Mouse (Mus musculus): ENCODE results near the gene Pla2g1b. TPM values are rescaled to one million over a fixed set of nuclear protein-coding genes. Genes with fewer than 3 reads are reported as not detected.

The Pla2g1b gene
- polyA plus RNA-seq, 1 experiment from 2014 or later, result 489 TPM

- H3K27ac ChIP-seq (replicated peaks), result peak overlapping the region; percentile 40; the same call in 1 of the 2 replicates
- H3K27me3 ChIP-seq (ENCODE audit: control insufficient read depth, insufficient read depth, low read length), result no peaks in the 10 kb centered on the region
- H3K9me3 ChIP-seq (ENCODE audit: control insufficient read depth, low read length), result no peaks in the 10 kb centered on the region
- H3K4me3 ChIP-seq (ENCODE audit: low read depth, low read length), result peak overlapping the region; percentile 93
- H3K4me2 ChIP-seq (replicated peaks; ENCODE audit: low read depth), result peak overlapping the region; percentile 87
- WGBS, result 12% methylated on average over 12 of the region's 12 CpGs
- no peak for DNase-seq (ENCODE audit: low spot score)
- no peak for ATAC-seq (ENCODE audit: low FRiP score, low TSS enrichment)
- H3K4me1 ChIP-seq (replicated peaks; ENCODE audit: control insufficient read depth, insufficient read depth), result peaks cover 2% of the 10 kb centered on the region
- H3K9ac ChIP-seq (ENCODE audit: low read length), result peak overlapping the region; percentile 92
- H3K36me3 ChIP-seq (ENCODE audit: control insufficient read depth, insufficient read depth, low read length), result no peaks in the 10 kb centered on the region
- TF ChIP-seq CTCF (IDR thresholded peaks at IDR 0.05; ENCODE audit: low read depth) (no peak), EP300 (optimal IDR thresholded peaks at IDR 0.05) (no peak)
Measured at GRCm38 (mm10) chr5:115507267-115507980, 41.4 kb downstream of the Pla2g1b start.

GRCm38 (mm10) chr5:115507981-115508858 lies 42.2 kb downstream of the Pla2g1b start:
- Histone ChIP-seq H3K27ac (replicated peaks) (peak overlapping the region; percentile 86), H3K27me3 (ENCODE audit: control insufficient read depth, insufficient read depth, low read length) (no peaks in the 10 kb centered on the region), H3K36me3 (ENCODE audit: control insufficient read depth, insufficient read depth, low read length) (no peaks in the 10 kb centered on the region), H3K4me2 (replicated peaks; ENCODE audit: low read depth) (peak overlapping the region; percentile 87), H3K4me3 (ENCODE audit: low read depth, low read length) (peak overlapping the region; percentile 93), H3K9me3 (ENCODE audit: control insufficient read depth, low read length) (no peaks in the 10 kb centered on the region), H3K4me1 (replicated peaks; ENCODE audit: control insufficient read depth, insufficient read depth) (peaks cover 2% of the 10 kb centered on the region), H3K9ac (ENCODE audit: low read length) (peak overlapping the region; percentile 92)
- TF ChIP-seq EP300 (optimal IDR thresholded peaks at IDR 0.05) (no peak), CTCF (IDR thresholded peaks at IDR 0.05; ENCODE audit: low read depth) (no peak)
- ATAC-seq (ENCODE audit: low FRiP score, low TSS enrichment) (no peak), DNase-seq (ENCODE audit: low spot score) (no peak)
- WGBS, result 33% methylated on average over 18 of the region's 18 CpGs

GRCm38 (mm10) chr5:115508859-115509147 lies 42.7 kb downstream of the Pla2g1b start:
- Histone ChIP-seq H3K27ac (replicated peaks) (peak overlapping the region; percentile 86; the same call in 1 of the 2 replicates), H3K4me1 (replicated peaks; ENCODE audit: control insufficient read depth, insufficient read depth) (peaks cover 2% of the 10 kb centered on the region), H3K27me3 (ENCODE audit: control insufficient read depth, insufficient read depth, low read length) (no peaks in the 10 kb centered on the region), H3K36me3 (ENCODE audit: control insufficient read depth, insufficient read depth, low read length) (no peaks in the 10 kb centered on the region), H3K9ac (ENCODE audit: low read length) (peak overlapping the region; percentile 92), H3K4me2 (replicated peaks; ENCODE audit: low read depth) (peak overlapping the region; percentile 87), H3K4me3 (ENCODE audit: low read depth, low read length) (peak overlapping the region; percentile 93), H3K9me3 (ENCODE audit: control insufficient read depth, low read length) (no peaks in the 10 kb centered on the region)
- peak; percentile 13; the same call in 1 of the 2 replicates for ATAC-seq (ENCODE audit: low FRiP score, low TSS enrichment)
- no peak for DNase-seq (ENCODE audit: low spot score)
- 37% methylated on average over 10 of the region's 10 CpGs for WGBS
- TF ChIP-seq EP300 (optimal IDR thresholded peaks at IDR 0.05) (no peak), CTCF (IDR thresholded peaks at IDR 0.05; ENCODE audit: low read depth) (no peak)

GRCm38 (mm10) chr5:115509321-115509761 lies 43.3 kb downstream of the Pla2g1b start:
- H3K4me3 ChIP-seq (ENCODE audit: low read depth, low read length), result peak overlapping the region; percentile 93
- 31% methylated on average over 15 of the region's 15 CpGs for WGBS
- H3K4me1 ChIP-seq (replicated peaks; ENCODE audit: control insufficient read depth, insufficient read depth), result peaks cover 3% of the 10 kb centered on the region
- peak overlapping the region; percentile 87 for H3K4me2 ChIP-seq (replicated peaks; ENCODE audit: low read depth)
- no peaks in the 10 kb centered on the region for H3K36me3 ChIP-seq (ENCODE audit: control insufficient read depth, insufficient read depth, low read length)
- H3K27me3 ChIP-seq (ENCODE audit: control insufficient read depth, insufficient read depth, low read length), result no peaks in the 10 kb centered on the region
- peak overlapping the region; percentile 41 for H3K9ac ChIP-seq (ENCODE audit: low read length)
- no peak for ATAC-seq (ENCODE audit: low FRiP score, low TSS enrichment)
- no peak for DNase-seq (ENCODE audit: low spot score)
- no peaks in the 10 kb centered on the region for H3K9me3 ChIP-seq (ENCODE audit: control insufficient read depth, low read length)
- TF ChIP-seq CTCF (IDR thresholded peaks at IDR 0.05; ENCODE audit: low read depth), result no peak
- TF ChIP-seq EP300 (optimal IDR thresholded peaks at IDR 0.05), result no peak
- peak overlapping the region; percentile 86 for H3K27ac ChIP-seq (replicated peaks)

GRCm38 (mm10) chr5:115509790-115510689 lies 44.0 kb downstream of the Pla2g1b start:
- 68% methylated on average over 15 of the region's 15 CpGs for WGBS
- no peaks in the 10 kb centered on the region for H3K36me3 ChIP-seq (ENCODE audit: control insufficient read depth, insufficient read depth, low read length)

More at GRCm38 (mm10) chr5:115509790-115510689, 44.0 kb downstream of the Pla2g1b start:
- TF ChIP-seq CTCF (IDR thresholded peaks at IDR 0.05; ENCODE audit: low read depth), result no peak
- no peak for TF ChIP-seq EP300 (optimal IDR thresholded peaks at IDR 0.05)
- no peak for DNase-seq (ENCODE audit: low spot score)
- Histone ChIP-seq H3K4me2 (replicated peaks; ENCODE audit: low read depth) (peak overlapping the region; percentile 87), H3K9ac (ENCODE audit: low read length) (peak overlapping the region; percentile 41), H3K9me3 (ENCODE audit: control insufficient read depth, low read length) (no peaks in the 10 kb centered on the region), H3K4me3 (ENCODE audit: low read depth, low read length) (peak overlapping the region; percentile 93), H3K27ac (replicated peaks) (peak overlapping the region; percentile 86), H3K4me1 (replicated peaks; ENCODE audit: control insufficient read depth, insufficient read depth) (peaks cover 9% of the 10 kb centered on the region), H3K27me3 (ENCODE audit: control insufficient read depth, insufficient read depth, low read length) (no peaks in the 10 kb centered on the region)
- no peak for ATAC-seq (ENCODE audit: low FRiP score, low TSS enrichment)

Measured in stomach, postnatal 0 days (tissue).